Mouse (Mus musculus) limb, embryonic 10.5 days (tissue): ENCODE data around the gene D10Wsu102e. TPM values are rescaled to one million over a fixed set of nuclear protein-coding genes. Genes with fewer than 3 reads are reported as not detected.
"Not testable (repeated sequence)": the region's sequence is repeated elsewhere in the genome, so short reads cannot be mapped to it uniquely, and the experiment has no call there.

ENCODE experiments used
- DNase-seq: peaks from one replicate; pipeline ENCODE4 v3.0.0-alpha.2; 2017; ENCODE audit warnings: low spot score
- H3K27ac ChIP-seq: fragments of 300-500 bp; sonication (generic); 2 replicates; pipeline ENCODE4 v1.5.1; 2016; ENCODE audit warnings: mild to moderate bottlenecking
- H3K27me3 ChIP-seq: fragments of 300-500 bp; sonication (generic); 2 replicates; pipeline ENCODE4 v1.6.1; 2016; ENCODE audit warnings: low read depth, mild to moderate bottlenecking; ENCODE audit not compliant: poor library complexity, severe bottlenecking
- H3K36me3 ChIP-seq: fragments of 300-500 bp; sonication (generic); 2 replicates; pipeline ENCODE4 v1.6.1; 2016; ENCODE audit warnings: mild to moderate bottlenecking, moderate library complexity
- H3K4me1 ChIP-seq: fragments of 300-500 bp; sonication (generic); 2 replicates; pipeline ENCODE4 v1.6.1; 2016
- H3K4me3 ChIP-seq: fragments of 300-500 bp; sonication (generic); 2 replicates; pipeline ENCODE4 v1.5.1; 2016; ENCODE audit warnings: mild to moderate bottlenecking, moderate library complexity
- H3K9me3 ChIP-seq: fragments of 300-500 bp; sonication (generic); replicated peaks from 2 replicates; pipeline ENCODE4 v1.6.1; 2016; ENCODE audit warnings: mild to moderate bottlenecking
- WGBS: fragments of 180-500 bp; shearing (Covaris S2); methylation state at CpG from one replicate; pipeline ENCODE4 v1.1.7; 2016; 5-methylcytosine and 5-hydroxymethylcytosine counted together
- polyA plus RNA-seq: library from polyadenylated mRNA; unstranded; fragments of >200 nt; fragmentation: Nextera tagmentation; extraction: Ambion mirVana; gene quantifications from 2 replicates; pipeline ENCODE4 v1.2.1, GENCODE M21; 2016

The D10Wsu102e gene
- polyA plus RNA-seq, 1 experiment from 2014 or later, result 1.2 TPM

- Histone ChIP-seq H3K9me3 (no peaks in the 10 kb centered on the region), H3K36me3 (peaks cover 67% of the 10 kb centered on the region), H3K4me3 (no peak overlapping the region), H3K27me3 (no peaks in the 10 kb centered on the region), H3K4me1 (no peaks in the 10 kb centered on the region), H3K27ac (no peak overlapping the region)
- WGBS, result 91% methylated on average over 2 of the region's 2 CpGs
- DNase-seq, result no peak
Observed at GRCm38 (mm10) chr10:83380501-83380900, 20.5 kb downstream of the D10Wsu102e start.

GRCm38 (mm10) chr10:83382528-83382927 lies 22.5 kb downstream of the D10Wsu102e start:
- Histone ChIP-seq H3K27ac (no peak overlapping the region), H3K27me3 (no peaks in the 10 kb centered on the region), H3K4me1 (no peaks in the 10 kb centered on the region), H3K9me3 (no peaks in the 10 kb centered on the region), H3K36me3 (peaks cover 56% of the 10 kb centered on the region), H3K4me3 (no peak overlapping the region)
- DNase-seq, result no peak
- 93% methylated on average over 4 of the region's 4 CpGs for WGBS

GRCm38 (mm10) chr10:83382988-83383387 lies 23.0 kb downstream of the D10Wsu102e start:
- DNase-seq, result no peak
- Histone ChIP-seq H3K4me1 (no peaks in the 10 kb centered on the region), H3K9me3 (no peaks in the 10 kb centered on the region), H3K4me3 (no peak overlapping the region), H3K36me3 (peaks cover 53% of the 10 kb centered on the region), H3K27ac (no peak overlapping the region), H3K27me3 (no peaks in the 10 kb centered on the region)
- WGBS, result 91% methylated on average over 2 of the region's 2 CpGs

- Histone ChIP-seq H3K36me3 (peaks cover 45% of the 10 kb centered on the region), H3K27ac (no peak overlapping the region), H3K4me3 (no peak overlapping the region), H3K9me3 (no peaks in the 10 kb centered on the region), H3K4me1 (no peaks in the 10 kb centered on the region), H3K27me3 (no peaks in the 10 kb centered on the region)
- DNase-seq, result no peak
- 96% methylated on average over 13 of the region's 13 CpGs for WGBS
Observed at GRCm38 (mm10) chr10:83383863-83384262, 23.8 kb downstream of the D10Wsu102e start.

GRCm38 (mm10) chr10:83384456-83385215 lies 24.6 kb downstream of the D10Wsu102e start:
- 94% methylated on average over 8 of the region's 8 CpGs for WGBS
- Histone ChIP-seq H3K4me3 (no peak overlapping the region), H3K4me1 (no peaks in the 10 kb centered on the region), H3K9me3 (no peaks in the 10 kb centered on the region), H3K27ac (no peak overlapping the region), H3K36me3 (peaks cover 37% of the 10 kb centered on the region), H3K27me3 (no peaks in the 10 kb centered on the region)
- DNase-seq, result no peak

- H3K27ac ChIP-seq, result no peak overlapping the region
- H3K36me3 ChIP-seq, result peaks cover 30% of the 10 kb centered on the region
- no peak for DNase-seq
- H3K9me3 ChIP-seq, result no peaks in the 10 kb centered on the region
- 95% methylated on average over 7 of the region's 7 CpGs for WGBS
- H3K4me3 ChIP-seq, result no peak overlapping the region
- H3K27me3 ChIP-seq, result no peaks in the 10 kb centered on the region
- no peaks in the 10 kb centered on the region for H3K4me1 ChIP-seq
Observed at GRCm38 (mm10) chr10:83385330-83385910, 25.4 kb downstream of the D10Wsu102e start.

- H3K4me1 ChIP-seq, result no peaks in the 10 kb centered on the region
- WGBS, result 92% methylated on average over 2 of the region's 2 CpGs
- no peaks in the 10 kb centered on the region for H3K27me3 ChIP-seq
- no peak overlapping the region for H3K27ac ChIP-seq
- H3K9me3 ChIP-seq, result no peaks in the 10 kb centered on the region
- H3K36me3 ChIP-seq, result no peaks in the 10 kb centered on the region
- H3K4me3 ChIP-seq, result no peak overlapping the region
- DNase-seq, result no peak
Observed at GRCm38 (mm10) chr10:83397336-83397735, 37.3 kb downstream of the D10Wsu102e start.

- WGBS, result 90% methylated on average over 7 of the region's 7 CpGs
- H3K27ac ChIP-seq, H3K36me3 ChIP-seq, H3K27me3 ChIP-seq, H3K4me3 ChIP-seq, H3K4me1 ChIP-seq, H3K9me3 ChIP-seq, DNase-seq: not testable (repeated sequence)
Observed at GRCm38 (mm10) chr10:83400896-83401295, 40.9 kb downstream of the D10Wsu102e start.

GRCm38 (mm10) chr10:83405031-83405430 lies 45.0 kb downstream of the D10Wsu102e start:
- no peaks in the 10 kb centered on the region for H3K27me3 ChIP-seq
- no peaks in the 10 kb centered on the region for H3K9me3 ChIP-seq
- H3K4me1 ChIP-seq, result no peaks in the 10 kb centered on the region
- H3K27ac ChIP-seq, result no peak overlapping the region
- peaks cover 40% of the 10 kb centered on the region for H3K36me3 ChIP-seq
- DNase-seq, result no peak
- 88% methylated on average over 11 of the region's 11 CpGs for WGBS
- H3K4me3 ChIP-seq, result no peak overlapping the region

- peaks cover 46% of the 10 kb centered on the region for H3K36me3 ChIP-seq
- H3K27me3 ChIP-seq, result no peaks in the 10 kb centered on the region
Observed at GRCm38 (mm10) chr10:83405711-83406110, 45.7 kb downstream of the D10Wsu102e start.

GRCm38 (mm10) chr10:83407141-83407540 lies 47.1 kb downstream of the D10Wsu102e start:
- peak; percentile 23 for DNase-seq
- Histone ChIP-seq H3K4me1 (no peaks in the 10 kb centered on the region), H3K27ac (no peak overlapping the region), H3K4me3 (no peak overlapping the region), H3K36me3 (peaks cover 59% of the 10 kb centered on the region), H3K9me3 (no peaks in the 10 kb centered on the region), H3K27me3 (no peaks in the 10 kb centered on the region)
- WGBS, result 97% methylated on average over 10 of the region's 10 CpGs

More at GRCm38 (mm10) chr10:83405711-83406110, 45.7 kb downstream of the D10Wsu102e start:
- H3K9me3 ChIP-seq, result no peaks in the 10 kb centered on the region
- H3K4me1 ChIP-seq, result no peaks in the 10 kb centered on the region
- DNase-seq, result no peak
- H3K27ac ChIP-seq, result no peak overlapping the region
- H3K4me3 ChIP-seq, result no peak overlapping the region
- WGBS, result 96% methylated on average over 11 of the region's 11 CpGs

GRCm38 (mm10) chr10:83418466-83418865 lies 58.4 kb downstream of the D10Wsu102e start:
- not testable (repeated sequence) for H3K9me3 ChIP-seq, H3K27ac ChIP-seq, H3K27me3 ChIP-seq, H3K4me3 ChIP-seq, DNase-seq, H3K4me1 ChIP-seq
- WGBS, result 98% methylated on average over 16 of the region's 16 CpGs
- H3K36me3 ChIP-seq, result peaks cover 40% of the 10 kb centered on the region

- DNase-seq, result no peak
- H3K9me3 ChIP-seq, result no peaks in the 10 kb centered on the region; the same call in 1 of the 2 replicates
- no peak overlapping the region for H3K4me3 ChIP-seq
- no peaks in the 10 kb centered on the region for H3K4me1 ChIP-seq
- H3K27ac ChIP-seq, result no peak overlapping the region
- peaks cover 17% of the 10 kb centered on the region for H3K36me3 ChIP-seq
- 93% methylated on average over 7 of the region's 7 CpGs for WGBS
- no peaks in the 10 kb centered on the region for H3K27me3 ChIP-seq
Observed at GRCm38 (mm10) chr10:83448582-83448981, 88.6 kb downstream of the D10Wsu102e start.
